Mouse (Mus musculus) T-helper 17 cell (primary cell): ENCODE measurements around the gene Drc3.
"Not testable (repeated sequence)": the region's sequence is repeated elsewhere in the genome, so short reads cannot be mapped to it uniquely, and the experiment has no call there.

ENCODE experiments used
- in situ Hi-C, 2 experiments: fragments of 300-600 bp; cut with MboI, MseI; formaldehyde crosslinking; loops; 1 replicate in 1 of 2; 2 replicates in 1 of 2; pipeline ENCODE4 v1.15.1; 2025; ENCODE audit warnings: high pct_unique_total_duplicates in 2 of 2

Drc3 gene

GRCm38 (mm10) chr11:60385946-60386345, 32.8 kb downstream of the Drc3 start:
- in situ Hi-C loops = no loop called here

- in situ Hi-C loops = no loop called here
Observed at GRCm38 (mm10) chr11:60387944-60388343, 34.8 kb downstream of the Drc3 start.

DNA sequence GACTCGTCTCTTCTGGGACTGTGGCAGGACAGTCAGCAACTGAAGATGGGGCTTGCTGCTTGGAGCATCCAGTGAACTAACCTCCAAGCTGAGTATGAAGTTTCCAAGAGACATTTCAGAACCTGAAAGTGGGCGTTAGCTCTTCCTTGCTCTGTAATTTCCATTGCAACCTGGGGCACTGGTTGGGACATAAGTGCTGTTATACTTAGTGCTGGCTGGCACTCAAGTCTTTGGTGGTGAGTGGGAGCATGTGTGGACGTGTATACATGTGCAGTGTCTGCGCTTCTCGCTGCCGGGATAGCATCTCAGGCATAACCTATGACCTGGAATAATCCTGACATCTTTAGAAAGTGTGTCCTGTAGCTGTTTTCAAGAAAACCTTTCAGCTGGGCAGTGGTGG, 38.2 kb downstream of the Drc3 start:
- in situ Hi-C loops = no loop called here

DNA sequence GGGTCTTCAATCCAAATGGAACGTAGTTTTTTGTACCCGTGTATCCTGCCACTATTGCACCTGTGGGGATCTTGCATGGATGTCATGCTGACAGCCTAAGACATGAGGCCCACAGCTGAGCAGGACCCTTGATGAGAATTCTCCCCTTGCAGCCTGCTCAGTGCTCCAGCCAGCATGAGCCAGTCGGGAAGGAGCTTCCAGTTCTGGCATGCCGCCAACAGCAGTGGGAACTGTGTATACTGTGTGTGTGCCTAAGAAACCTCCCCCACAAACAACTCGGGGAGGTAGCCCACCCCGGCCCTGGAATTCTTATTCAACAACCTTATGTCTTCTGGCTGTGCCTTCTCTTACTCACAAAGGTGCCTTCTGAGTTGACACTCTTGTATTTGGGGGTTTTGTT, 43.4 kb downstream of the Drc3 start:
- in situ Hi-C loops = no loop called here

- in situ Hi-C loops = no loop called here
Observed at GRCm38 (mm10) chr11:60397172-60397571, 44.0 kb downstream of the Drc3 start.

DNA sequence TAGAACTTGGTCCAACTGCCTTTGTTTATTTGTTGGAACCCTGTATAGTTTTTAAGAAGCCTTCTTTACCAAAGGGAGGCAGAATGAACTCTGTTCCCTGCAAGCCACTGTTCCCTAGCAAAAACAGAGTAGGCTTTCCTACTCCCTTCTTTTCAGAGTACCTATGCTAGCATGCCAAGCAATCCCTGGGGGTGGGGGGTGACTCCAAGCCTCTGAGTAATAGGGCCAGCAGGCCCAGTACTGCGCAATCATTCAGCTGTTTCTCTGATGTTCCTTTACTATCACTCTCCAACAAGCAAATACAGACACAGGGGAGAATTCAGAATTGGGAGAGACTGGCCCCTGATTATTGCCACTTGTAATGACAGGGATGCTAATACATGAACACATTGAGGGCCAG, 53.5 kb downstream of the Drc3 start:
- in situ Hi-C loops = loop anchor here in 1 of 2 experiments (25.0 kb wide), 1 partner anchor 319 kb away; no protein-coding TSS in a partner anchor

- in situ Hi-C loops = loop anchor here in 1 of 2 experiments (5.0 to 25.0 kb wide), 3 partner anchors 50 to 463 kb away; partner anchors contain the start of gene Tmem11
Observed at GRCm38 (mm10) chr11:60412173-60412572, 59.0 kb downstream of the Drc3 start.

DNA sequence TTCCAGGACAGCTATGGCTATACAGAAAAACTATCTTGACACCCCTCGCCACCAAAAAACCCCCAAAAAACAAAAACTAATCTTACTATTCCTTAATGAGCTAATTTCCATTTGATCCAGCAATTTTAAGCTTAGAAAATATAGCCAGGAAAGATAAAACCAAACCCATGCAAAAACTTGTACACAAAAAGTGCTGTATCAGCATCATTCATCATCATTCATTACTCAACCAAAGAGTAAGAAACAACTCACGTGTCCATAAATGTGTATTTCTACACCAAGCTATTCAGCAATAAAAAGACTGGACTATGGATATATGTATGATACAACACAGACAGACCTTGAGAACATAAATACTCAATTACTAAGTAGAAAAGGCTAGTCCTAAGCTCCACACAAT, 59.8 kb downstream of the Drc3 start:
- in situ Hi-C loops = loop anchor here in 1 of 2 experiments (5.0 to 25.0 kb wide), 3 partner anchors 51 to 462 kb away; partner anchors contain the start of gene Tmem11

GRCm38 (mm10) chr11:60416590-60416962, 63.4 kb downstream of the Drc3 start:
- in situ Hi-C loops = loop anchor here in 1 of 2 experiments (10.0 to 25.0 kb wide), 2 partner anchors 329 to 458 kb away; partner anchors contain the start of gene Tmem11

DNA sequence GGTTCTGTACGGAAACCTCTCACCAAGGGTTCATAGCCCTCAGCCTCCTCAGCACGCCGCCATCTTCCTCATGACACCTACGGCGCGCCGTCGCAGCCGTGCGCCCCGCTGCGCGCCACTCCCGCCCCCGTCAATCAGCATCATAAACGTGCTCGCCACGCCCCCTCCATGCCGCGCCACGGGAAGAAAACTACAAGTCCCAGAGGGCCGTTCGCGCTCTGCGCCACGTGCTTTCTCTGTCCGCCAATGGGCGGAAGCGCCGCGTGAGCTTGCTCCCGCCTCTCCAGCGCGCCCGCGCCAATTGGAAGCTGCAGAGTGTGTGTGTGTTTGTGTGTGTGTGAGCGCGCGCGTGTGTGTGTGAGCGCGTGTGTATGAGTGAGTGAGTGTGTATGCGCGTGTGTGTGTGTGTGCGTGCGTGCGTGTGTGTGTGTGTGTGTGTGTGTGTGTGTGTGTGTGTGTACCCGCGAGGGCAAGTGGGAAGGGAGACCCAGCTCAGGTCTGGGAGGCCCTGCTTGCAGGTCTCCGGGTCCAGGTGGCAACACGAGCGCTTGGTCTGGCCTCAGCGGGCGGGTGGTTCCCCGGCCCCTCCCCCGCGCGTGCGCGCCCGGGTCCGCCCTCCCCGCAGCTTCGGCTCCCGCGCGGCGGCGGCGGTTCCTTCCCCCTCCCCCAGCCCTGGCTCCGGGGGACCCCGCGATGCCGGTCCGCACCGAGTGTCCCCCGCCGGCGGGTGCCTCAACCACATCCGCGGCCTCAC, 64.0 kb downstream of the Drc3 start, which contains the start of gene Gid4:
TSS of gene Gid4 (plus strand) at position 183 of the 754 bp plus-strand sequence.
- in situ Hi-C loops = loop anchor here in 1 of 2 experiments (10.0 to 25.0 kb wide), 2 partner anchors 330 to 458 kb away; partner anchors contain the start of gene Tmem11

DNA sequence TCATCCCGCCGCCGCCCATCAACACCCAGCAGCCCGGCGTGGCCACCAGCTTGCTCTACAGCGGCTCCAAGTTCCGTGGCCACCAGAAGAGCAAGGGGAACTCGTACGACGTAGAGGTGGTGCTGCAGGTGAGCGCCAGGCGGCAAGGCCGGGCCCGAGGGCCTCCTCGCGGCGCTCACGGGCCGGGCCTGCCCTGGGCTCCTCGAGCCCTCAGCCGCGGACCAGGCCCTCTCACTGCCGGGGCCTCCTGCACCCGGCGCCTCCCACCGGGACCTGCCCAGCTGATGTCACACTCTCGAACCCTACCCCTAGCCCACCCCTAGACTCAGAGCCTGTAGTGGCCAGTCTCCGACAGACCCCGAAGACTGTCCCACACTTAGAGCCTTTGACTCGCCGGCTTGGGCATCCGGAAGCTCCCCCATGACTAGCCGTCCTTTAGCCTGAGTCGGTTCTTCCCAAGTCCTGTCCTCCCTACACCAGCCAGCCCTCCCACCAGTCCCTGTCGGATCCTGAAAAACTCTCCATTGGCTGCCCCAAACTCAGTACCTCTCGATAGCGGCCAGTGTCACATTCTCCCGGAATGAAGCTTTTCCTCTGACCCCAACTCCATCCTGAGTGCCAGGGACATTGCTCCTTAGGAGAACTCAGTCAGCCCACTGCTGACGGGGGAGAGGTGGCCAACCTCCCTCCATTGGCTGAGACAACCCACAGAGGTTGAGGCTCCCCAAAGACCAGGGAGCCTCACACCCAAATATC, 64.8 kb downstream of the Drc3 start, which contains the start of gene Atpaf2:
TSS of gene Atpaf2 (minus strand) at position 741 of the 756 bp plus-strand sequence.
- in situ Hi-C loops = loop anchor here in 1 of 2 experiments (10.0 to 25.0 kb wide), 2 partner anchors 331 to 457 kb away; partner anchors contain the start of gene Tmem11

DNA sequence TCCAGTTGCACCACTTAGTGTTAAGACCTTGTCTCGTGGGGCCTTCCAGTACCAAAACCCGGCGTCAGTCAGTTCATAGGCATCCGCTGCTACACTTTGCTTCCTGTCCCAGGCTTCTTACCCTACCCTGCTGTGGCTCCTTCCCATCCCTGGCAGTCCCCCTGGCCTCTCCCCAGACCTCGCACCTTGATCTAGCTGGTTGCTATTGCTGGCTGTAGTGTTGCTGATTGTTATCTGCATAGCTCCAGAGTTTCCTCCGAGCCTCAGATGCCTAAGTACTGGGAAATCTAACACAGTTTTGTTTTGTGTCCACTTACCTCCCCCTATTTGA, 65.3 kb downstream of the Drc3 start:
- in situ Hi-C loops = loop anchor here in 1 of 2 experiments (10.0 to 25.0 kb wide), 2 partner anchors 331 to 456 kb away; partner anchors contain the start of gene Tmem11

DNA sequence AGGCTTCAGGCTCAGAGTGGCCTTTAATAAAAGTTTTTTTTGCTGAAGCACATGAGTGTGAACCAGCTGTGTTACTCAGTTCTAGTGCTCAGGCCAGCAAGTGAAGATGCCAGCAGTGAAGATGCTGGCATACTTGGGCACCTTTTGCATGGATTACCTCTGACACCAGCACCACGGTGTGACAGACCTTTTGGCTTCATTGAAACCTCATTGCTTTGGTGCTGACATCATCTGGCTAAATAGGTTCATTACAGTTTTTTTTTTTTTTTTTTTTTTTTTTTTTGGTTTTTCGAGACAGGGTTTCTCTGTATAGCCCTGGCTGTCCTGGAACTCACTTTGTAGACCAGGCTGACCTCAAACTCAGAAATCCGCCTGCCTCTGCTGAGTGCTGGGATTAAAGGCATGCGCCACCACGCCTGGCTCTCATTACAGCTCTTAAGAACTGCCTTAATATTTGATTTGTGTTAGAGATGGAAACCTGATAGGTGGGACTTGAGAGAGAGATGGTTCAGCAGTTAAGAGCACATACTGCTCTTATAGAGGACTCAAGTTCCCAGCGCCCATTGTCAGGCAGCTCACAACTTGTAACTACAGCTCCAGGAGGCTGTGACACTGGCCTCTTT, 69.0 kb downstream of the Drc3 start:
- in situ Hi-C loops = loop anchor here in 1 of 2 experiments (25.0 kb wide), 1 partner anchor 335 kb away; no protein-coding TSS in a partner anchor

DNA sequence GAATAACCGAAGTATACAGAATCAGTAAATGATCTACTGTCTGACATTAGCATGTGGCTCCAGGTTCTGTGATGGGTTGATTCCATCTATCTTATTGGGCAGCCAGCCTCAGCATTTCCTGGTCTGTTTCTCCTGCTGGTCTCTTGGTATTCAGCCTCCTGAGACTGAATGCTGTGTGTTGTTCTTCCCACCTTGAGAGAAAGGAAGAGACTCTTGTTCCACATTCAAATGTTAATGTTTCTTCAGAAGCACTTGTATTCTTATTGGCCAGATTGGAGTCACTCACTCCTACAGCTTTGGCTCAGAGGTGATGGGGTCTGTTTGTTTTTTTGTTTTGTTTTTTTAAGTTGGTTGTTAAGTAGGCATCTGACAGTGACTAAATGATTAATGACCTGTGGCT, 69.9 kb downstream of the Drc3 start:
- in situ Hi-C loops = loop anchor here in 1 of 2 experiments (25.0 kb wide), 1 partner anchor 336 kb away; no protein-coding TSS in a partner anchor

GRCm38 (mm10) chr11:60426417-60426816, 73.3 kb downstream of the Drc3 start:
- in situ Hi-C loops = no loop called here

- in situ Hi-C loops = no loop called here
Observed at GRCm38 (mm10) chr11:60427628-60428027, 74.5 kb downstream of the Drc3 start.

- in situ Hi-C loops = no loop called here
Observed at GRCm38 (mm10) chr11:60433501-60433900, 80.4 kb downstream of the Drc3 start.

DNA sequence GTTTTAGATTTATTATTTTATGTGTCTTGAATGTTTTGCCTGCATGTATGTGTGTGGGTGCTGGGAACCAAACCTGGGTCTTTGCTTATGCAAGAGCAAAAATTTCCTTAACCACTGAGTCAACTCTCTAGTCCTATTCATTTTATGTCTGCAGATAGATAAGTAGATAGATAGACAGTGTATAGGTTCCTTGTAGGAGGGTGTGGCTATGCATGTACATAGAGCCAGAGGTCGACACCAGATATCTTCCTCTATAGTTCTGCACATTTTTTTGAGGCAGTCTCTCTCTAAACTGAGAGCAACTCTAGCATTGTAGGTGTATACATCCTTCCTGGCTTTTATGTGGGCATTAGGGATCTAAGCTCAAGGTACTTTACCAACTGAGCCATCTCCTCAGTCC, 82.0 kb downstream of the Drc3 start:
- in situ Hi-C loops = no loop called here

- in situ Hi-C loops = no loop called here
Observed at GRCm38 (mm10) chr11:60436618-60437017, 83.5 kb downstream of the Drc3 start.

DNA sequence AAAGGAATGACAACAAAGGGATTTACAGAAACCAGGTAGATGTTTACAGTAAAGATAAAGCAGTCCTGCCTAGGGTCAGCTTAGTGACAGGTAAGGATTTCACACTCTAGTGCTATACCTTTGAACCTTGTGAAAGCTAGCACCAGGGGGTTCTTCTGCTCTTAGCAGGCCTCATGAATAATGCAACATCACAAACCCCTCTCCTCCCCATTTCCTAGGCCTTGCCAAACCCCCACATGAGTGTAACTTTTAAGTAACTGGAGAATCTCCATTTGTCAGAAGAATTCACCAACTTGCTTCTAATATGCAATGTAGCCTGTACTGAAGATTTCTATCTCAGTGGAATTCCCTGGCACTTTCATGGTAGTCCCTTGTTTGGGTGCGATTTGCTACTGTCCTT, 86.5 kb downstream of the Drc3 start:
- in situ Hi-C loops = not testable (repeated sequence)

GRCm38 (mm10) chr11:60440176-60440575, 87.0 kb downstream of the Drc3 start:
- in situ Hi-C loops = no loop called here

DNA sequence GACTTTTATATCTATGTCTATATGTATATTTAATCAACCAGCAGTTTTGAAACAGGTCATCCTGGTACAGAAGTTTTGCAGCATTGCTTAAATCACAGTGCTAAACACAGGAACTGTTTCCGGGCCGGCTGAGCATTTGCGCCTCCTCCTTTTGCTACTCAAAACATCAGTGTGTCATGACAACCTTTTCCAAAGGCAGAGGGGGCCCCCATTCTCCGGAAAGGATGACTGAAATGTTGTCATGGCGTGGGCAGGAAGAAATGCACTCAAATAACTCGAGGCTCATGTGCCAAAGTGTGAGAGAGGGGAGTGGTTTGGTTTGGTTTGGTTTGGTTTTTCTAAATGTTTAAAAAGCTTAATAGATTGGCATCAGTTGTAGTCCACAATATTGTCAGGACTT, 89.8 kb downstream of the Drc3 start:
- in situ Hi-C loops = no loop called here
